Mouse (Mus musculus) heart, embryonic 16.5 days (tissue): ENCODE data around the gene Fam172a. TPM values are rescaled to one million over a fixed set of nuclear protein-coding genes. Genes with fewer than 3 reads are reported as not detected.

Source experiments
- ATAC-seq: fragments of 200-750 bp; cut with Nextera tagmentation; replicated peaks from 2 replicates; pipeline ENCODE4 v1.8.0; 2017; ENCODE audit warnings: moderate number of reproducible peaks; ENCODE audit not compliant: insufficient read depth, low FRiP score; ENCODE audit errors: extremely low read depth
- H3K27ac ChIP-seq: fragments of 300-500 bp; sonication (generic); 2 replicates; pipeline ENCODE4 v1.5.1; 2014; ENCODE audit warnings: mild to moderate bottlenecking, low read length, control low read depth, moderate library complexity
- H3K27me3 ChIP-seq: fragments of 300-500 bp; sonication (generic); 2 replicates; pipeline ENCODE4 v1.6.1; 2014; ENCODE audit warnings: low read length, mixed read lengths; ENCODE audit not compliant: control insufficient read depth, insufficient read depth
- H3K36me3 ChIP-seq: fragments of 300-500 bp; sonication (generic); 2 replicates; pipeline ENCODE4 v1.6.1; 2014; ENCODE audit not compliant: control insufficient read depth, insufficient read depth
- H3K4me1 ChIP-seq: fragments of 300-500 bp; sonication (generic); 2 replicates; pipeline ENCODE4 v1.6.1; 2014; ENCODE audit warnings: low read length, mixed read lengths; ENCODE audit not compliant: control insufficient read depth, insufficient read depth
- H3K4me2 ChIP-seq: fragments of 300-500 bp; sonication (generic); 2 replicates; pipeline ENCODE4 v1.6.1; 2014; ENCODE audit warnings: low read depth, mild to moderate bottlenecking, control low read depth, low read length
- H3K4me3 ChIP-seq: fragments of 300-500 bp; sonication (generic); 2 replicates; pipeline ENCODE4 v1.5.1; 2014; ENCODE audit warnings: mild to moderate bottlenecking, control low read depth, low read length
- H3K9ac ChIP-seq: fragments of 300-500 bp; sonication (generic); 2 replicates; pipeline ENCODE4 v1.6.1; 2014; ENCODE audit warnings: low read length, control low read depth
- H3K9me3 ChIP-seq: fragments of 300-500 bp; sonication (generic); replicated peaks from 2 replicates; pipeline ENCODE4 v1.6.1; 2016; ENCODE audit warnings: low read length; ENCODE audit not compliant: control insufficient read depth
- WGBS: fragments of 180-500 bp; shearing (Covaris S2); extraction: QIAGEN DNeasy Blood & Tissue Kit; methylation state at CpG from one replicate; pipeline ENCODE4 v1.1.7; 2014; 5-methylcytosine and 5-hydroxymethylcytosine counted together
- polyA plus RNA-seq: library from polyadenylated mRNA; unstranded; fragments of >200 nt; fragmentation: Nextera tagmentation; extraction: Ambion mirVana; gene quantifications from 2 replicates; pipeline ENCODE4 v1.2.1, GENCODE M21; 2015

Gene Fam172a
- polyA plus RNA-seq, 1 experiment from 2014 or later = 21.0 TPM

DNA sequence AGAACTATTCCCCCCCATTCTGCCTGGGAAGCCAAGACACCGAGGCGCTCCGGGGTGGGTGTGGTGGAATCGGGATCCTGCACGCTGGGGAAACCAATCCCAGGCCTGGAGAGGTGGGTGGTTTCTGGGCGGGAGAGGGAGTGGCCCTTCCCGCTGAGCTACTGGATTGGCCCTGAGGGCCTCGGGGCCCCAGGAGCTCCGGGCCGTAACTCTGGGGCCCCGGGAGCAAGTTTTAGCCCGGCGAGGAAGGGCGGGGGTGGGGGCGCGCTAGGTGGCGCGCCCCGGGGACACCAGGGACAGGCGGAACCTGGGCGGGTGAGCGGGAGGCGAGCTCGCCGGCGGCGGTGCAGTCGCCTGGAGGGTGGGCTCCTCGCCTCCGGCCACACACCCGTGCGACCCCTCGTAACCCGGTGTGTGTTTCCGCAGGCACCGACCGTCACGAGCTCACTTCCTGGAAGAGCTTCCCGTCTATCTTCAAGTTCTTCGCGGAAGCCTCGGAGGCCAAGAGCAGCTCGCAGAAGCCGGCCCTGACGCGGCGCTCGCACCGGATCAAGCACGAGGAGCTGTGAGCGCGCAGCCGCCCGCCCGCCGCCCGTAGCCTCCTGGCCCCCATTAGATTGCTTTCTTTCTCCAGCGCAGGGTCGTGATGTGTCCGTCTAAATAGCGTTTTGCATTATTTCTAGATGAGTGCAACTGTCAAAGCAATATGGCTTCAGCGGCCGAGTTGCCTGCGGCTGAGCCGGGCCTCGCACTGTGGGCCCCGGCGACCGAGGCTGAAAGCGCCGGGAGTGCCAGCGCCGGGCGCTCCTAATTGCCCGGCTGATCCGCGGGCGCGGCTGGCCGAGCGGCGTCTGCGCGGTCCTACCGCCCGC lies 461.5 kb downstream of the Fam172a start:
- peak overlapping the region; percentile 93 for H3K4me2 ChIP-seq
- H3K4me3 ChIP-seq = peak overlapping the region; percentile 65
- under 1% methylated on average over 81 of the region's 86 CpGs for WGBS
- H3K9ac ChIP-seq = peak overlapping the region; percentile 64
- H3K9me3 ChIP-seq = no peaks in the 10 kb centered on the region
- H3K27me3 ChIP-seq = peaks cover 10% of the 10 kb centered on the region
- H3K27ac ChIP-seq = peak overlapping the region; percentile 4; the same call in 1 of the 2 replicates
- peak; percentile 90 for ATAC-seq
- H3K36me3 ChIP-seq = no peaks in the 10 kb centered on the region
- peaks cover 5% of the 10 kb centered on the region for H3K4me1 ChIP-seq

DNA sequence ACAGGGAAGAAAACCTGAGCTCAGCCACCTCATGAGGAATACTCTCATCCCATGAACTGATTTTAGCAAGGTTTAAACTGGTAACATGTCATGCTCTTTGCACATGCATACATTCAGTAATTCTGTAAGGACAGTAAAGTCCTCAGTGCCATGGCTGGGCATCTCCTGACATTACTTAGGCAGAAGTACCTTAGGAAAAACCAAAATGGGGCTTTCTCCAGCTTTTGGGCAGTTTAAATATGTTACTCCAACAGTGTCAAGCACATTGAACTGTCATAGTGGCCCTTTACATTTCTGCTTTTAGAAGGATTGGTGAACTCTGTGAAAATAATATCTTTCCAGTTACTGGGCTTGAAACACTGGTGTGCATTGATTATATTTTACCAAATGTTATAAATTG lies 463.1 kb downstream of the Fam172a start:
- peaks cover 12% of the 10 kb centered on the region for H3K27me3 ChIP-seq
- peaks cover 5% of the 10 kb centered on the region for H3K4me1 ChIP-seq
- no peak overlapping the region for H3K27ac ChIP-seq
- H3K4me3 ChIP-seq = no peak overlapping the region
- no peak for ATAC-seq
- H3K36me3 ChIP-seq = no peaks in the 10 kb centered on the region
- H3K4me2 ChIP-seq = no peak overlapping the region
- no peaks in the 10 kb centered on the region for H3K9me3 ChIP-seq
- H3K9ac ChIP-seq = no peak overlapping the region

DNA sequence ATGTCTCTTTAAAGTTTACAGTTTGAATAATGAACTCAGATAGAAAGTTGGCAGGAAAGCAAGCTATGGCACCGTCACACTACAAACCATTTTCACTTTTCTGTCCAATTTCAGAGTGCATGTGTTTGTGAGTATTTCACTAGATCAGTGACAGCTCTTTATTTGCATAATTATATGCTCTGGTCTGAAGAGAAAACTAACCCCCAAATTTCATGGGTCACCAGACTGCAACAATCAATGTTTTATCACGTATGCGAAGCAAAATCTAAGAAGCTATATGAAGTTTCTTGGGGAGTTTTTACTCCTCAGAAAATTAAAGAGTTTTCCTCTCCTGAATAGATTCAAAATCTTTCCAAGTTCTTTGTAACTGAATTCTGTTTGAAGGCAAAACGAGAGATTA lies 466.3 kb downstream of the Fam172a start:
- Histone ChIP-seq H3K4me1 (peaks cover 5% of the 10 kb centered on the region), H3K27me3 (peaks cover 38% of the 10 kb centered on the region), H3K9me3 (no peaks in the 10 kb centered on the region), H3K36me3 (no peaks in the 10 kb centered on the region), H3K27ac (no peak overlapping the region), H3K4me3 (no peak overlapping the region), H3K9ac (no peak overlapping the region), H3K4me2 (no peak overlapping the region)
- WGBS = 55% methylated on average over 4 of the region's 4 CpGs
- no peak for ATAC-seq

DNA sequence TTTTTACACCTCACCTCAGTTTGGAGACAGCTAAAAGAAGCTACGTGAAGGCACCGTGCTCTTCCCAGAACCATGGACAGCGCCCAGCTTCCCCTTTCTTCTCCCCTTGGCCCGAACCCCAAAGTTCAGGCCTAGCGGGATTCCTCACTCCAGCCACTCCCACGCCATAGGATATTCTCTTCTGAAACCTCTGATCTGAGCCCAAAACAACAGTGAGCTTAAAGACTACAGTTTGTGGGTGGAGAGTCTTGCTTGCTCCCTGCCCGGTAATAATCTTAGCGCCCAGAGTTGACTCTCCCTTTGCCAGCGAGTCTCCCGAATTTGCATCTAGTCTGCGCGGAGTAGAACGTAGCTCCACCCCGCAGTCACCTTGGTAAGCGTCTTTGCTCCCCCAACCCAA lies 469.5 kb downstream of the Fam172a start:
- Histone ChIP-seq H3K9ac (no peak overlapping the region), H3K4me1 (no peaks in the 10 kb centered on the region), H3K36me3 (no peaks in the 10 kb centered on the region), H3K27me3 (peaks cover 53% of the 10 kb centered on the region), H3K4me3 (peak overlapping the region; percentile 12; the same call in 1 of the 2 replicates), H3K9me3 (no peaks in the 10 kb centered on the region), H3K27ac (no peak overlapping the region), H3K4me2 (peak overlapping the region; percentile 37; the same call in 1 of the 2 replicates)
- 1% methylated on average over 15 of the region's 15 CpGs for WGBS
- no peak for ATAC-seq

DNA sequence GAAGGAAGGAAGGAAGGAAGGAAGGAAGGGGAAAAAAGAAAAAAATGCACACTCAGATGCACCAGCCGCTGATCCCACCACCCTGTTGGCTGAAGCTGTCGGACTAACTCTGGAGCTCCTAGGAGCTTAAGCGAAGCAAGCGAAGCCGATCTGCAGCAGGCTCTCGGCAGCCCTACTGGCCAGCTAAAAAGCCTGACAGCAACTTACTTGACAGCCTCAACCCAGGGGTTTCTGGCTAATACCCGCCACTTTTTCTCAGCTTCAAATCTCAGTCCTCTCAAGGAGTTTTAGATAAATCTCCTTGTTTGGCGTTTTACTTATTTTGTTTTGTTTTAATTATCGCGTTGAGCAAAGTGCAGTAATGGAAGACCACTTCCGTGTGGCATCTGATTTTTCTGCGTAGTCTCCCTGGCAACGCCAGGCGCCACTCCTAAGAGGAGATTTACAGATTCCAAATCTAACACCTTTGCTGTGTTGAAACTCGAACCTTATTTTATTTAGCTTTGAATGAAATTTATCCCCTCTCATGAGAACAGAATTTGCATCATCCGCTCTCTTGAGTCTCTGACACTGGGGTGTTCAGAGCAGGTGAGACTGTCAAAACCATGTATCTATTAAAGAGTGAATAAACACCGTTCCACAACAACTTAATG lies 470.3 kb downstream of the Fam172a start:
- Histone ChIP-seq H3K4me1 (no peaks in the 10 kb centered on the region), H3K9me3 (no peaks in the 10 kb centered on the region), H3K27ac (no peak overlapping the region), H3K9ac (no peak overlapping the region), H3K27me3 (peaks cover 58% of the 10 kb centered on the region), H3K4me2 (no peak overlapping the region), H3K4me3 (no peak overlapping the region), H3K36me3 (no peaks in the 10 kb centered on the region)
- no peak for ATAC-seq
- WGBS = 5% methylated on average over 17 of the region's 17 CpGs

DNA sequence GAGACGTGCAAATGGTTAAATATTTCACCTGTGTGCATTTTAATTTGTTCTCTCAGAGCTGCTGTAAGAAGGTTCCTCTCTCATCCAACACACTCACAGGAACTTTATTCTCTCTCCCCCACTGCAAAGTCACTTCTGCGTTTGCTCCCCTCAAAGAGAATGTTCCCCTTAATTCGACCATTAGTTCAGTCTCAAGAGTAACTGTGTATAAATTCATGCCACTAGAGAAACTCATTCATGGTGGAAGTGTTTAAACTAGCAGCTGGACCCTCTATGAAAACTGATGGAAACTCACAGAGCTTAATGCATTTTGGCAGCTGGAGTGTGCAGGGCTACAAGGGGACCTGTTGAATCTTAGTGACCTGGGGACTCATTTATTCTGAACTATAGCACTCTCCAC lies 471.0 kb downstream of the Fam172a start:
- H3K27me3 ChIP-seq = peaks cover 62% of the 10 kb centered on the region
- H3K27ac ChIP-seq = no peak overlapping the region
- WGBS = 10% methylated on average over 3 of the region's 3 CpGs
- no peak overlapping the region for H3K4me2 ChIP-seq
- no peaks in the 10 kb centered on the region for H3K36me3 ChIP-seq
- H3K9ac ChIP-seq = no peak overlapping the region
- no peaks in the 10 kb centered on the region for H3K4me1 ChIP-seq
- H3K9me3 ChIP-seq = no peaks in the 10 kb centered on the region
- no peak overlapping the region for H3K4me3 ChIP-seq
- ATAC-seq = no peak

DNA sequence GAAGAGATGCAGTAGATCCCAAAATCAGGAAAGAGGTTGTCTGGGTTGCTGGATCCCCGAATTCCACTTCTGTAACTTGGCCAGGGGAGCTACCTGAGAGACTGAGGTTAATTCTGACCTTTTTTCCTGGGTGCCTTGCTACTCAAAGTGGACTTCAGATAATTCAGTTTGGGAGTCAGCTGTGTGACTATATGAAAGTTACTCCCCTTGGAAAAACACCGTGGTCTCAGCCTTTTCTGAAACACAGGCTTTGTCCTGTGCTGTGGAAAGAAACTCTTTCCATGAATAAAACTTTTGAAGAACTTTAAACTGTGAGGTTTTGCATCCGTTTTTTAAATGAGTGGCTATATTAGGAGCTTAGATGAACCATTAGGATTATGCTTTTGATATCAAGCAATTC lies 472.4 kb downstream of the Fam172a start:
- no peaks in the 10 kb centered on the region for H3K9me3 ChIP-seq
- WGBS = 14% methylated on average over 3 of the region's 3 CpGs
- ATAC-seq = no peak
- H3K4me3 ChIP-seq = no peak overlapping the region
- no peaks in the 10 kb centered on the region for H3K36me3 ChIP-seq
- no peak overlapping the region for H3K4me2 ChIP-seq
- H3K27ac ChIP-seq = no peak overlapping the region
- H3K4me1 ChIP-seq = no peaks in the 10 kb centered on the region
- no peak overlapping the region for H3K9ac ChIP-seq
- H3K27me3 ChIP-seq = peaks cover 72% of the 10 kb centered on the region

DNA sequence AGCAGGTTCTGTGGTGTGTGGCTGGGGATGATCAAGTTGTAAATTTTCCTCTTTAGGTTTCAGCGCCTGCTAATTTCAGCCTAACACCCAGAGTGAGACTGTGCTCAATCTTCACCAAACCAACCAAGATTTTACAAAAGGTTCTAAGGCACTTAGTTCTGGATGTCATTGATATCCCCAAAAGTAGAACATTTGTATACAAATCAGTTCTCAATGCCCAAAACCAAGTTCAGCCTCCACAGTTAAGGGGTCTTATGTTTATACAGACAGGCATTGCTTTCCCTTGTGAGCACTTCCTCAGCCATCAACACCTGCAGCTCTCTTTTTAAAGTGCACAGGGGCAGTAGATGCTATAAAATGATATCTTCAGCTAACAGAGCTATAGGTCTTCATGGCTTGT lies 473.1 kb downstream of the Fam172a start:
- no peaks in the 10 kb centered on the region for H3K36me3 ChIP-seq
- ATAC-seq = no peak
- no peak overlapping the region for H3K4me3 ChIP-seq
- H3K4me2 ChIP-seq = no peak overlapping the region
- WGBS = 4% methylated on average over 1 of the region's 1 CpGs
- H3K27ac ChIP-seq = no peak overlapping the region
- H3K9ac ChIP-seq = no peak overlapping the region
- no peaks in the 10 kb centered on the region for H3K9me3 ChIP-seq
- H3K27me3 ChIP-seq = peaks cover 77% of the 10 kb centered on the region
- H3K4me1 ChIP-seq = no peaks in the 10 kb centered on the region

DNA sequence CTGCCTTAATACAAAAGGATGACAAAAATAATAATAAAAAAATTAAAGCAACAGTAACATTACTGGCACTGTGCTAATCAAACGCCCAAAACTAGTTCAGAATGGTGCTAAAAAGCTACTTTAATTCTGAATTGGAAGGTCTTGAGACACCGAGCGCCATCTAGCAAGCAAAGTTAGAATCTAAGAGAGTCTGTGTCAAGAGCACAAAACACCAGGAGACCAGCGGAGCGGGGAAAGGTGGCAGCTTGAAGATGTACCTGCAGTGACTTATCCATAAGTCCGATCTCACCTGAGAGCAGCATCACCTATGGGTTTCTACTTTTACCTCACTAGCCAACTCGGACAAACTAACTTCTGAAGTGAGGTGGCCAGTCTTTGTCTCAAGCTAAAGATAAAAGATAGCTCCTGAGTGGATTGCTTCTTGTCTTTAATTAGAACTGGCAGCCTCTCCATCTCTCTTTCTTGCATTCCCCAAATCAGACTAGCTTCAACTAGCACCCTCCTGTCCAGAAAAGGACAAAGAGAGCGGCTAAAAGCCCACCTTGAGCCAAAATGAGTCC lies 474.1 kb downstream of the Fam172a start:
- H3K27ac ChIP-seq = no peak overlapping the region
- no peaks in the 10 kb centered on the region for H3K36me3 ChIP-seq
- no peak overlapping the region for H3K4me2 ChIP-seq
- ATAC-seq = no peak
- no peak overlapping the region for H3K9ac ChIP-seq
- H3K9me3 ChIP-seq = no peaks in the 10 kb centered on the region
- WGBS = 2% methylated on average over 8 of the region's 8 CpGs
- H3K4me3 ChIP-seq = no peak overlapping the region
- H3K27me3 ChIP-seq = peaks cover 77% of the 10 kb centered on the region
- peaks cover 1% of the 10 kb centered on the region; the same call in 1 of the 2 replicates for H3K4me1 ChIP-seq
